Mouse (Mus musculus) lung, postnatal 0 days (tissue): ENCODE results near the gene Ahcyl1. TPM values are rescaled to one million over a fixed set of nuclear protein-coding genes. Genes with fewer than 3 reads are reported as not detected.
"Not testable (repeated sequence)": the region's sequence is repeated elsewhere in the genome, so short reads cannot be mapped to it uniquely, and the experiment has no call there.

Experiments used
- ATAC-seq: fragments of 200-750 bp; cut with Nextera tagmentation; 2 replicates; pipeline ENCODE4 v1.8.0; 2017; ENCODE audit warnings: moderate library complexity
- DNase-seq: peaks from one replicate; pipeline ENCODE4 v3.0.0-alpha.2; 2016; ENCODE audit warnings: low spot score
- H3K27ac ChIP-seq: fragments of 300-500 bp; sonication (generic); 2 replicates; pipeline ENCODE4 v1.5.1; 2014; ENCODE audit warnings: antibody characterized with exemption, mild to moderate bottlenecking, low read length, mixed read lengths
- H3K27me3 ChIP-seq: fragments of 300-500 bp; sonication (generic); replicated peaks from 2 replicates; pipeline ENCODE4 v1.6.1; 2014; ENCODE audit warnings: low read length, mixed read lengths; ENCODE audit not compliant: insufficient read depth
- H3K36me3 ChIP-seq: fragments of 300-500 bp; sonication (generic); 2 replicates; pipeline ENCODE4 v1.6.1; 2014; ENCODE audit warnings: low read length, mixed read lengths; ENCODE audit not compliant: insufficient read depth
- H3K4me1 ChIP-seq: fragments of 300-500 bp; sonication (generic); 2 replicates; pipeline ENCODE4 v1.6.1; 2014; ENCODE audit warnings: antibody characterized with exemption, low read depth, low read length, mixed read lengths; ENCODE audit not compliant: insufficient read depth
- H3K4me2 ChIP-seq: fragments of 300-500 bp; sonication (generic); replicated peaks from 2 replicates; pipeline ENCODE4 v1.6.1; 2014; ENCODE audit warnings: low read depth, mild to moderate bottlenecking, low read length, moderate library complexity, mixed read lengths
- H3K4me3 ChIP-seq: fragments of 300-500 bp; sonication (generic); 2 replicates; pipeline ENCODE4 v1.5.1; 2014; ENCODE audit warnings: low read depth, low read length
- H3K9ac ChIP-seq: fragments of 300-500 bp; sonication (generic); replicated peaks from 2 replicates; pipeline ENCODE4 v1.6.1; 2014; ENCODE audit warnings: low read depth, mild to moderate bottlenecking
- H3K9me3 ChIP-seq: fragments of 300-500 bp; sonication (generic); 2 replicates; pipeline ENCODE4 v1.6.1; 2016; ENCODE audit warnings: low read length, mixed read lengths
- CTCF ChIP-seq: IDR thresholded peaks from 2 replicates; pipeline ENCODE4 v1.5.1; 2016; ENCODE audit warnings: antibody characterized with exemption, mild to moderate bottlenecking
- EP300 ChIP-seq: IDR thresholded peaks from 2 replicates; pipeline ENCODE4 v1.6.1; 2016; ENCODE audit warnings: antibody characterized with exemption, mild to moderate bottlenecking, control low read depth
- WGBS: fragments of 180-500 bp; shearing (Covaris S2); extraction: QIAGEN DNeasy Blood & Tissue Kit; methylation state at CpG from one replicate; pipeline ENCODE4 v1.1.7; 2014; 5-methylcytosine and 5-hydroxymethylcytosine counted together
- polyA plus RNA-seq: library from polyadenylated mRNA; unstranded; fragments of >200 nt; fragmentation: Nextera tagmentation; extraction: Ambion mirVana; gene quantifications from 2 replicates; pipeline ENCODE4 v1.2.1, GENCODE M21; 2015

Ahcyl1 gene
- polyA plus RNA-seq, 1 experiment from 2014 or later: 37.1 TPM

GRCm38 (mm10) chr3:107655491-107655890 lies 40.9 kb downstream of the Ahcyl1 start:
- 69% methylated on average over 3 of the region's 3 CpGs for WGBS
- H3K4me1 ChIP-seq: no peaks in the 10 kb centered on the region
- H3K27ac ChIP-seq: no peak overlapping the region
- TF ChIP-seq EP300 (no peak), CTCF (no peak)
- no peak for ATAC-seq
- no peaks in the 10 kb centered on the region for H3K9me3 ChIP-seq
- H3K4me3 ChIP-seq: no peak overlapping the region
- H3K36me3 ChIP-seq: peaks cover 6% of the 10 kb centered on the region; the same call in 1 of the 2 replicates
- no peak for DNase-seq
- no peaks in the 10 kb centered on the region for H3K27me3 ChIP-seq
- no peak overlapping the region for H3K4me2 ChIP-seq
- H3K9ac ChIP-seq: no peak overlapping the region

GRCm38 (mm10) chr3:107654861-107655260 lies 41.5 kb downstream of the Ahcyl1 start:
- Histone ChIP-seq H3K27me3 (no peaks in the 10 kb centered on the region), H3K36me3 (no peaks in the 10 kb centered on the region), H3K9me3 (no peaks in the 10 kb centered on the region), H3K9ac (no peak overlapping the region), H3K27ac (no peak overlapping the region), H3K4me2 (no peak overlapping the region), H3K4me1 (no peaks in the 10 kb centered on the region), H3K4me3 (no peak overlapping the region)
- no peak for TF ChIP-seq CTCF
- TF ChIP-seq EP300: no peak
- ATAC-seq (no peak), DNase-seq (no peak)
- 73% methylated on average over 3 of the region's 3 CpGs for WGBS

GRCm38 (mm10) chr3:107652968-107653367 lies 43.4 kb downstream of the Ahcyl1 start:
- no peak for DNase-seq
- Histone ChIP-seq H3K27ac (no peak overlapping the region), H3K9me3 (no peaks in the 10 kb centered on the region), H3K4me3 (no peak overlapping the region), H3K4me1 (no peaks in the 10 kb centered on the region), H3K4me2 (no peak overlapping the region), H3K9ac (no peak overlapping the region), H3K27me3 (no peaks in the 10 kb centered on the region), H3K36me3 (no peaks in the 10 kb centered on the region)
- no peak for ATAC-seq
- WGBS: 92% methylated on average over 3 of the region's 3 CpGs
- TF ChIP-seq EP300 (no peak), CTCF (no peak)

- not testable (repeated sequence) for H3K9me3 ChIP-seq, H3K36me3 ChIP-seq, ATAC-seq, DNase-seq, H3K27me3 ChIP-seq, H3K27ac ChIP-seq, H3K4me2 ChIP-seq, H3K4me1 ChIP-seq, H3K4me3 ChIP-seq, H3K9ac ChIP-seq
- 50% methylated on average over 5 of the region's 5 CpGs for WGBS
These were observed 46.1 kb downstream of the Ahcyl1 start for GRCm38 (mm10) chr3:107650276-107650675.

- Histone ChIP-seq H3K4me2 (no peak overlapping the region), H3K27ac (no peak overlapping the region), H3K9me3 (no peaks in the 10 kb centered on the region), H3K4me3 (no peak overlapping the region), H3K4me1 (no peaks in the 10 kb centered on the region), H3K36me3 (no peaks in the 10 kb centered on the region), H3K9ac (no peak overlapping the region), H3K27me3 (no peaks in the 10 kb centered on the region)
- no peak for ATAC-seq
- 61% methylated on average over 3 of the region's 3 CpGs for WGBS
- DNase-seq: no peak
- TF ChIP-seq EP300: no peak
- no peak for TF ChIP-seq CTCF
These were observed 49.4 kb downstream of the Ahcyl1 start for GRCm38 (mm10) chr3:107646947-107647346.

- peak; percentile 48 for TF ChIP-seq EP300
- TF ChIP-seq CTCF: no peak
- 41% methylated on average over 5 of the region's 5 CpGs for WGBS
- ATAC-seq: peak; percentile 81
- H3K9ac ChIP-seq: no peak overlapping the region
- no peaks in the 10 kb centered on the region for H3K27me3 ChIP-seq
- no peaks in the 10 kb centered on the region for H3K9me3 ChIP-seq
- H3K36me3 ChIP-seq: no peaks in the 10 kb centered on the region
- peak; percentile 62 for DNase-seq
- H3K4me2 ChIP-seq: no peak overlapping the region
- H3K4me3 ChIP-seq: no peak overlapping the region
- no peak overlapping the region for H3K27ac ChIP-seq
- no peaks in the 10 kb centered on the region for H3K4me1 ChIP-seq
These were observed 58.7 kb downstream of the Ahcyl1 start for GRCm38 (mm10) chr3:107637606-107638172.

GRCm38 (mm10) chr3:107636236-107636635 lies 60.1 kb downstream of the Ahcyl1 start:
- WGBS: 71% methylated on average over 3 of the region's 3 CpGs
- no peaks in the 10 kb centered on the region for H3K9me3 ChIP-seq
- H3K4me3 ChIP-seq: no peak overlapping the region
- no peaks in the 10 kb centered on the region for H3K36me3 ChIP-seq
- no peak for ATAC-seq
- DNase-seq: no peak
- no peak overlapping the region for H3K27ac ChIP-seq
- no peaks in the 10 kb centered on the region; the same call in 1 of the 2 replicates for H3K4me1 ChIP-seq
- no peak overlapping the region for H3K9ac ChIP-seq
- no peak overlapping the region for H3K4me2 ChIP-seq
- TF ChIP-seq CTCF (no peak), EP300 (no peak)
- no peaks in the 10 kb centered on the region for H3K27me3 ChIP-seq
